Mouse (Mus musculus): ENCODE results near the gene Slc39a11.
A peak's percentile ranks its signal among the peaks of the same experiment; 100 is the strongest.

The Slc39a11 gene

GRCm38 (mm10) chr11:113327499-113328062 is 322.3 kb downstream of the Slc39a11 start:
- no peak for DNase-seq

- DNase-seq: peak; percentile 83
These were observed 323.4 kb downstream of the Slc39a11 start for GRCm38 (mm10) chr11:113326387-113327011.

GRCm38 (mm10) chr11:113321601-113322000 is 328.3 kb downstream of the Slc39a11 start:
- DNase-seq: no peak

- DNase-seq: no peak
These were observed 340.5 kb downstream of the Slc39a11 start for GRCm38 (mm10) chr11:113309265-113309951.

GRCm38 (mm10) chr11:113308256-113308941 is 341.5 kb downstream of the Slc39a11 start:
- DNase-seq: no peak

- no peak for DNase-seq
These were observed 346.7 kb downstream of the Slc39a11 start for GRCm38 (mm10) chr11:113303204-113303603.

GRCm38 (mm10) chr11:113299492-113299891 is 350.4 kb downstream of the Slc39a11 start:
- DNase-seq: no peak

- DNase-seq: peak; percentile 82
These were observed 352.1 kb downstream of the Slc39a11 start for GRCm38 (mm10) chr11:113297765-113298164.

GRCm38 (mm10) chr11:113296912-113297625 is 352.8 kb downstream of the Slc39a11 start:
- DNase-seq: no peak

GRCm38 (mm10) chr11:113296162-113296561 is 353.7 kb downstream of the Slc39a11 start:
- peak; percentile 88 for DNase-seq

- no peak for DNase-seq
These were observed 355.4 kb downstream of the Slc39a11 start for GRCm38 (mm10) chr11:113294518-113294917.

- peak; percentile 45 for DNase-seq
These were observed 356.8 kb downstream of the Slc39a11 start for GRCm38 (mm10) chr11:113292906-113293614.

GRCm38 (mm10) chr11:113291781-113292714 is 357.8 kb downstream of the Slc39a11 start:
- peak; percentile 27 for DNase-seq

- peak; percentile 35 for DNase-seq
These were observed 359.0 kb downstream of the Slc39a11 start for GRCm38 (mm10) chr11:113290911-113291310.

GRCm38 (mm10) chr11:113284951-113285741 is 364.7 kb downstream of the Slc39a11 start:
- DNase-seq: no peak

GRCm38 (mm10) chr11:113283376-113283811 is 366.5 kb downstream of the Slc39a11 start:
- DNase-seq: peak; percentile 55

GRCm38 (mm10) chr11:113278238-113278637 is 371.6 kb downstream of the Slc39a11 start:
- no peak for DNase-seq

- no peak for DNase-seq
These were observed 372.8 kb downstream of the Slc39a11 start for GRCm38 (mm10) chr11:113277034-113277612.

GRCm38 (mm10) chr11:113276518-113276917 is 373.4 kb downstream of the Slc39a11 start:
- no peak for DNase-seq

GRCm38 (mm10) chr11:113274037-113274436 is 375.8 kb downstream of the Slc39a11 start:
- no peak for DNase-seq
